Mouse (Mus musculus) skeletal muscle tissue, adult 2 months (tissue): ENCODE data around the gene Apln.

ENCODE experiments used
- DNase-seq: peaks from one replicate; pipeline ENCODE4 v3.0.0-alpha.2; 2012; ENCODE audit warnings: low read depth, low spot score

Apln gene

GRCm38 (mm10) chrX:48034144-48035113 lies at the start of gene Apln:
TSS of gene Apln (minus strand) at chrX:48034853.
- no peak for DNase-seq

GRCm38 (mm10) chrX:48082364-48082763 lies 47.7 kb upstream of the Apln start:
- no peak for DNase-seq

GRCm38 (mm10) chrX:48076806-48077425 lies 42.3 kb upstream of the Apln start:
- DNase-seq: peak; percentile 47

GRCm38 (mm10) chrX:48074691-48075090 lies 40.0 kb upstream of the Apln start:
- no peak for DNase-seq

- no peak for DNase-seq
These were observed 37.7 kb upstream of the Apln start for GRCm38 (mm10) chrX:48072401-48072800.

- no peak for DNase-seq
These were observed 37.3 kb upstream of the Apln start for GRCm38 (mm10) chrX:48071961-48072360.

- DNase-seq: no peak
These were observed 32.2 kb upstream of the Apln start for GRCm38 (mm10) chrX:48066891-48067290.

- DNase-seq: no peak
These were observed 29.7 kb upstream of the Apln start for GRCm38 (mm10) chrX:48064166-48064853.

GRCm38 (mm10) chrX:48062481-48062880 lies 27.8 kb upstream of the Apln start:
- DNase-seq: no peak

- no peak for DNase-seq
These were observed 19.7 kb upstream of the Apln start for GRCm38 (mm10) chrX:48054186-48055015.

GRCm38 (mm10) chrX:48053743-48054142 lies 19.1 kb upstream of the Apln start:
- no peak for DNase-seq

GRCm38 (mm10) chrX:48046315-48046714 lies 11.7 kb upstream of the Apln start:
- no peak for DNase-seq

GRCm38 (mm10) chrX:48044261-48044660 lies 9.6 kb upstream of the Apln start:
- DNase-seq: no peak

GRCm38 (mm10) chrX:48042748-48043147 lies 8.1 kb upstream of the Apln start:
- DNase-seq: no peak

GRCm38 (mm10) chrX:48040379-48040778 lies 5.7 kb upstream of the Apln start:
- DNase-seq: no peak

GRCm38 (mm10) chrX:48033766-48034143 lies 898 bp downstream of the Apln start:
- no peak for DNase-seq

- DNase-seq: no peak
These were observed 1.6 kb downstream of the Apln start for GRCm38 (mm10) chrX:48033024-48033423.

- no peak for DNase-seq
These were observed 2.8 kb downstream of the Apln start for GRCm38 (mm10) chrX:48031866-48032265.

- DNase-seq: no peak
These were observed 4.1 kb downstream of the Apln start for GRCm38 (mm10) chrX:48030593-48030992.

GRCm38 (mm10) chrX:48022811-48023210 lies 11.8 kb downstream of the Apln start:
- DNase-seq: no peak

GRCm38 (mm10) chrX:48019940-48020339 lies 14.7 kb downstream of the Apln start:
- DNase-seq: no peak
